Mouse (Mus musculus): Measurements from ENCODE around the gene Olfm2. TPM values are rescaled to one million over a fixed set of nuclear protein-coding genes. Genes with fewer than 3 reads are reported as not detected.

Olfm2 gene
- polyA plus RNA-seq, 1 experiment from 2014 or later = 0.34 TPM

DNA sequence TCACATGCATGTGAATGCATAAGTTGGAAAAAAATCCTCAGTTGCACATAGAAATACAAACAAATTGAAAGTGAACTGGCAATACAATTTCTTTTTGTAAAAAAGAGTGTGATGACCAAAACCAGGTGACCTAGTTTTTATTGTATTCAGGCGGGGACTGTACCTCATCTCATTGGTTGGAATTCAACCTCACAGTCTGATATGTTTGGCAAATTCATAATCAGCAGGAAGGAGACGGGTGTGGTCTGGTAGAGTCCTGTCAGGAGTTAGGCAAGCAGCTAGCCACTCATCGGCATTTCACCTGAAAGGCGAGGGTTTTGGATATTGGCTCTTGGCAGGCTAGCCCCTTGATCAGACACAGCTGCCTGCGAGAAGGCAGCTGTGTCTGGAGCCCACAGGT lies 3.1 kb upstream of the Olfm2 start:
- no peak overlapping the region for H3K27ac ChIP-seq (ENCODE audit: low read depth)
- no peak for ATAC-seq
- H3K4me1 ChIP-seq (ENCODE audit: insufficient read depth) = no peaks in the 10 kb centered on the region
- TF ChIP-seq CTCF (IDR thresholded peaks at IDR 0.05; ENCODE audit: low read depth) = no peak
- TF ChIP-seq EP300 (IDR thresholded peaks at IDR 0.05; ENCODE audit: low read depth) = no peak
- H3K4me2 ChIP-seq (ENCODE audit: low read depth, low read length) = no peak overlapping the region
- H3K27me3 ChIP-seq (ENCODE audit: insufficient read depth, low read length) = peaks cover 35% of the 10 kb centered on the region
- DNase-seq = no peak
- 62% methylated on average over 5 of the region's 5 CpGs for WGBS (ENCODE audit: insufficient replicate concordance)
- no peak overlapping the region for H3K9ac ChIP-seq (replicated peaks)
- no peaks in the 10 kb centered on the region for H3K9me3 ChIP-seq (ENCODE audit: low read length)
- no peaks in the 10 kb centered on the region for H3K36me3 ChIP-seq (replicated peaks; ENCODE audit: insufficient read depth, low read length)
- H3K4me3 ChIP-seq (ENCODE audit: low read depth, low read length) = no peak overlapping the region

DNA sequence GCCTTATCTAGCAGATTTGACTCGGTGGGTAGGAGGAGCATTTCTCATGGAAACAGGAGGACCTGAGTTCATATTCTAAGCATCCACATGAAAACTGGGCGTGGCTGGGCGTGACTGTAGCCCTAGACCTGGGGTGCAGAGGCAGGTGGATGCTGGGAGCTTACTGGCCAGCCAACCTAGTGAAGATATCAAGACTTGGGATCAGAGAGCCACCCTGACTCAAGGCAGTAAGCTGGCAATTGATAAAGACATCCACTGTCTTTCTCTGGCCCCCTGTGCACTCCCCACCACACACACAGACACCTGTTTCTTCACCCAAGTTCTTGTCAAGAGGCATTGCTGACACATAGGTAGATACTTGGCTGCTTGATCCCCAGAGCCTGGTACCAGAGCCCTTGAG lies 2.4 kb upstream of the Olfm2 start:
- TF ChIP-seq CTCF (IDR thresholded peaks at IDR 0.05; ENCODE audit: low read depth) = no peak
- Histone ChIP-seq H3K9ac (replicated peaks) (no peak overlapping the region), H3K27me3 (ENCODE audit: insufficient read depth, low read length) (peaks cover 41% of the 10 kb centered on the region), H3K36me3 (replicated peaks; ENCODE audit: insufficient read depth, low read length) (no peaks in the 10 kb centered on the region), H3K4me1 (ENCODE audit: insufficient read depth) (no peaks in the 10 kb centered on the region), H3K9me3 (ENCODE audit: low read length) (no peaks in the 10 kb centered on the region), H3K4me2 (ENCODE audit: low read depth, low read length) (no peak overlapping the region), H3K27ac (ENCODE audit: low read depth) (no peak overlapping the region), H3K4me3 (ENCODE audit: low read depth, low read length) (no peak overlapping the region)
- no peak for ATAC-seq
- DNase-seq = no peak
- 50% methylated on average over 3 of the region's 3 CpGs for WGBS (ENCODE audit: insufficient replicate concordance)

DNA sequence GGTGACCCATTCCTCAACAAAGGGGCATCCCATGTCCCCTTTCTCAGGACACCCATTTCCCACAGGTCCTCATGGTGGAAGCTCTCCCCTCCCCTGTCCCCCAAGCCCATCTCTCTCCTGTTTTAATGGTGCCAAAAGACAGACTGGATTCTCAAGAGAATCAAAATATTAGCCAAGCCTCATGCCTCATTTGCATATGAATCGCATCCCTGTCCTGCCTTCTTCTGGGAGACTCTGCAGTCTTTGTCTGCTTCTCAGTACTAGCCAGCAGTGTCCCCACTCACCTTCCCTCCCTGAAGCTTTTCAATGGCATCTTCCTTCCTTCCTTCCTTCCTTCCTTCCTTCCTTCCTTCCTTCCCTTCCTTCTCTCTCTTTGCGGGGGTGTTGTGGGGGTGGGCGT lies 1.5 kb upstream of the Olfm2 start:
- no peak for ATAC-seq
- no peak overlapping the region for H3K4me3 ChIP-seq (ENCODE audit: low read depth, low read length)
- peaks cover 46% of the 10 kb centered on the region for H3K27me3 ChIP-seq (ENCODE audit: insufficient read depth, low read length)
- H3K4me1 ChIP-seq (ENCODE audit: insufficient read depth) = no peaks in the 10 kb centered on the region
- no peak for DNase-seq
- no peaks in the 10 kb centered on the region for H3K36me3 ChIP-seq (replicated peaks; ENCODE audit: insufficient read depth, low read length)
- H3K4me2 ChIP-seq (ENCODE audit: low read depth, low read length) = no peak overlapping the region
- no peak overlapping the region for H3K27ac ChIP-seq (ENCODE audit: low read depth)
- H3K9me3 ChIP-seq (ENCODE audit: low read length) = no peaks in the 10 kb centered on the region
- WGBS (ENCODE audit: insufficient replicate concordance) = 13% methylated on average over 3 of the region's 3 CpGs
- TF ChIP-seq EP300 (IDR thresholded peaks at IDR 0.05; ENCODE audit: low read depth) = no peak
- TF ChIP-seq CTCF (IDR thresholded peaks at IDR 0.05; ENCODE audit: low read depth) = no peak
- H3K9ac ChIP-seq (replicated peaks) = no peak overlapping the region

DNA sequence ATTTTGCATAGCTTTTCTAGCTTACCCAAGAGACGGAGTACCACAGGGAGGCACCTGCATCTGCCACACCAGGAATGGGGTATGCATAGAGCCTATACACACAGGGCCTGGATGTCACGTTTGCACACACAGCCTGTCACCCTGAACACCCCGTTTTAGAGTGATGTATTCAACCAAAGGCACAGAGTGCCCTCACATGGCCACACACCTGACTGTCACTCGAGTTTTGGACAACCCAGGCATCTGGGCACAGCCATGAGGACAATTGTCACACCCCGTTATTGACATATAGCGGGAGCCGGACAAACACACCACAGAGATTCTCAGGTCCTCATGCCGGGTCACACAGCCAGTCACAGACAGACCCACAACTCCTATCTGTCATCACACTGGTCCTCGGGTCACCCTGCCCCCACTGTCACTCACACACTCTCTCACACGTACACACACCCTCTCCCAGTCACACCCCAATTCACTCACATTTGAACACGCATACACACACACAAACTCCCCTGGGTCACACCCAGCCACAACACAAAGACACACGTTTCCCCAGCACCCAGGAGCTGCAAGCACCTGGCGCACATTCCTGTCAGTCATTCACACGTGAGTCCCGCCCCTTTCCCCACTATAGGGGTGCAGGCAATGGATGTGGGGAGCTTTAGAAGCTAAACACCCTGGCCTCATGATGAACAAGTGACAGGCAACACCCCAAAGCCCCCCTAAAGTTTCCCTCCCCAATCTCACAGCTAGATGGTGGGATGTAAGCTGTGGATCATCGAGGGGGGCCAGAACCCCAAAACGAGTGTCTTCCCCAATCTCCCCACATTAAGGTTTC lies 801 bp downstream of the Olfm2 start:
- peak overlapping the region; percentile 36; the same call in 1 of the 2 replicates for H3K4me3 ChIP-seq (ENCODE audit: low read depth, low read length)
- H3K9ac ChIP-seq (replicated peaks) = no peak overlapping the region
- H3K4me2 ChIP-seq (ENCODE audit: low read depth, low read length) = peak overlapping the region; percentile 63
- H3K27me3 ChIP-seq (ENCODE audit: insufficient read depth, low read length) = peaks cover 49% of the 10 kb centered on the region
- ATAC-seq (peak; percentile 43), DNase-seq (no peak)
- no peak overlapping the region for H3K27ac ChIP-seq (ENCODE audit: low read depth)
- WGBS (ENCODE audit: insufficient replicate concordance) = 12% methylated on average over 17 of the region's 17 CpGs
- H3K4me1 ChIP-seq (ENCODE audit: insufficient read depth) = no peaks in the 10 kb centered on the region
- no peaks in the 10 kb centered on the region for H3K9me3 ChIP-seq (ENCODE audit: low read length)
- TF ChIP-seq CTCF (IDR thresholded peaks at IDR 0.05; ENCODE audit: low read depth) (no peak), EP300 (IDR thresholded peaks at IDR 0.05; ENCODE audit: low read depth) (no peak)
- no peaks in the 10 kb centered on the region for H3K36me3 ChIP-seq (replicated peaks; ENCODE audit: insufficient read depth, low read length)

DNA sequence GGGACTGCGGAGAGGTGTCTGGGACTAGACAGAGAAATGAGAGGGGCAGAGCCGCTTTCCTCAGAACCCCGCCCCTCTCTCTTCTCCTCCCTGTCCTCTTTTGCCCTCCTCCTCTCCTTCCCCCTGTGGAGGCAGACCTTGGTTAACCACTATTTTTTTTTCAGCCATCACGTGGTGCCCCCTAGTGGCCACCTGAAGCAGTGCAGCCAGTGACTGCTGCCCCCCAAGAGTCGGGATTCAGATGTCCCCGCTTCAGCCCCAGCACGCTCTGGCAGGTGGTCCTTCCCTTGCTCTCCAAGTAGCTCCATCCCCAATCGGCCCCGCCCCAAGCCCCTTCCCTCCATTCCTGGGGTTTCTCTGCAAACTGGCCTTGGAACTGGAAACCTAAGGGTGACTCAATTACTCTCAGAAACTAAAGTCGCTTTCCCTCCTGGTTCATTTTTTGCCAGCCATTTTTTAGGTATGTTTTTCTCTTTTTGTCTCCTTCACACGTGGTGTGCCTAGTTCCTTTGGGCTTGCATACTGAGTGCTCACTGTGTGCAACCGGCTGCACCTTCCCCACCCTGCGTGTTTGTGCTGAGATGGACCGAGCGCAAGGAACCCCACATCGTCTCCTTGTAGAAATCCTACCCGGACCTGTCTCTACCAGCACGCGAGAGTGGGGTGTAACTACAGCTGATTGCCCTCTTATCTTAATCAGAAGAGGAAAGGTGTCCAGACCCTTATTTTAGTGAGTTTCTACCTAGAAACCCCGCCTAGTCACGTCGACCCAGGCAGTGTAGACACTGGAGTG lies 2.0 kb downstream of the Olfm2 start:
- Histone ChIP-seq H3K9ac (replicated peaks) (no peak overlapping the region), H3K4me1 (ENCODE audit: insufficient read depth) (no peaks in the 10 kb centered on the region), H3K27me3 (ENCODE audit: insufficient read depth, low read length) (peaks cover 52% of the 10 kb centered on the region), H3K4me3 (ENCODE audit: low read depth, low read length) (no peak overlapping the region), H3K36me3 (replicated peaks; ENCODE audit: insufficient read depth, low read length) (no peaks in the 10 kb centered on the region), H3K27ac (ENCODE audit: low read depth) (no peak overlapping the region), H3K9me3 (ENCODE audit: low read length) (no peaks in the 10 kb centered on the region), H3K4me2 (ENCODE audit: low read depth, low read length) (no peak overlapping the region)
- DNase-seq = no peak
- WGBS (ENCODE audit: insufficient replicate concordance) = 16% methylated on average over 22 of the region's 22 CpGs
- no peak for ATAC-seq
- peak; percentile 80 for TF ChIP-seq CTCF (IDR thresholded peaks at IDR 0.05; ENCODE audit: low read depth)
- TF ChIP-seq EP300 (IDR thresholded peaks at IDR 0.05; ENCODE audit: low read depth) = no peak

DNA sequence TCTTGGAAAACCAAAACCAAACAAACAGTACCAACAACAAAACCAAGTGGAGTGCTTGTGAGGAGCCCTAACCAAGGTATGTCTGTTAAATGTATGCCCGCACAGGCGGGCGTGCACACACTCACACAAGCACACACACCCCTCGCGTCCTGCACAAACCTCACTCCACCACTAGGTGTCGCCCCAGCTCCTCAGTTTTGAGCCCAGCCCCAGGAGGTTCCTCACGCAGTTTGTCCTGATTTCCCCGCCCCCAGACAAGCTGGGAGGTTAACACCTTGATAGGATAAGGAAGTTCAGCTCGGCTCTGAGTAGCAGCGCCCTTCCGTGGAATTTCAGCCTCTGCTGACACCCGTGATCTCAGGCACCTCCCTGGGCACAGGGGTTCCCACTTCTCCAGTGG lies 5.7 kb downstream of the Olfm2 start:
- TF ChIP-seq CTCF (IDR thresholded peaks at IDR 0.05; ENCODE audit: low read depth) = peak; percentile 98
- TF ChIP-seq EP300 (IDR thresholded peaks at IDR 0.05; ENCODE audit: low read depth) = no peak
- 2% methylated on average over 12 of the region's 12 CpGs for WGBS (ENCODE audit: insufficient replicate concordance)
- Histone ChIP-seq H3K4me2 (ENCODE audit: low read depth, low read length) (peak overlapping the region; percentile 53), H3K4me3 (ENCODE audit: low read depth, low read length) (no peak overlapping the region), H3K9ac (replicated peaks) (no peak overlapping the region), H3K27ac (ENCODE audit: low read depth) (no peak overlapping the region), H3K27me3 (ENCODE audit: insufficient read depth, low read length) (peaks cover 30% of the 10 kb centered on the region), H3K4me1 (ENCODE audit: insufficient read depth) (no peaks in the 10 kb centered on the region), H3K9me3 (ENCODE audit: low read length) (no peaks in the 10 kb centered on the region), H3K36me3 (replicated peaks; ENCODE audit: insufficient read depth, low read length) (no peaks in the 10 kb centered on the region)
- peak; percentile 87 for ATAC-seq
- peak; percentile 86 for DNase-seq

Measured in liver, postnatal 0 days (tissue).